Mouse (Mus musculus) lung, adult 2 months (tissue): ENCODE measurements around the gene Ublcp1.

Experiments
- CTCF ChIP-seq: fragments of 200-500 bp; IDR thresholded peaks from 2 replicates; pipeline ENCODE4 v1.5.1; 2011; ENCODE audit warnings: mild to moderate bottlenecking, low read length, control low read depth; ENCODE audit not compliant: insufficient read depth
- POLR2A ChIP-seq: fragments of 200-500 bp; IDR thresholded peaks from 2 replicates; pipeline ENCODE4 v1.6.1; 2011; ENCODE audit warnings: low read depth, mild to moderate bottlenecking, control low read depth, low read length, borderline replicate concordance; ENCODE audit errors: extremely low read depth

- TF ChIP-seq POLR2A, result no peak
- TF ChIP-seq CTCF, result no peak
Measured at GRCm38 (mm10) chr11:44412276-44412675, 58.0 kb downstream of the Ublcp1 start.
